29 mouse cellular contexts compared by ENCODE assay signal in genomic region chr7:107745111-107745510, GRCm38 (mm10). TPM values are rescaled to one million over a fixed set of nuclear protein-coding genes. Genes with fewer than 3 reads are reported as not detected.
"Had no signal": no experiment of that assay in that cellular context is flagged by ENCODE, and none has a peak within 500 bp of the region (broad histone marks: within the 10 kb centered on the region; RNA-seq: fewer than 3 reads in every experiment).

No protein-coding gene starts in this region.

- H3K4me1 ChIP-seq: limb, embryonic 12.5 days; limb, embryonic 15.5 days had no signal

- H3K4me2 ChIP-seq: limb, embryonic 12.5 days; limb, embryonic 15.5 days; liver, embryonic 11.5 days; lung, embryonic 14.5 days; midbrain, embryonic 11.5 days had no signal

- H3K4me3 ChIP-seq: layer of hippocampus, adult 2 months; limb, embryonic 12.5 days; limb, embryonic 15.5 days; megakaryocyte, embryonic 14.5 days had no signal

- H3K9me3 ChIP-seq: limb, embryonic 12.5 days; limb, embryonic 15.5 days; megakaryocyte, embryonic 14.5 days had no signal

- H3K27me3 ChIP-seq: limb, embryonic 12.5 days; limb, embryonic 15.5 days had no signal

- H3K27ac ChIP-seq: layer of hippocampus, adult 2 months; limb, embryonic 12.5 days; limb, embryonic 15.5 days; liver, embryonic 14.5 days had no signal

- H3K9ac ChIP-seq: limb, embryonic 12.5 days; limb, embryonic 15.5 days; liver, embryonic 14.5 days; liver, postnatal 0 days; lung, embryonic 14.5 days had no signal

- DNase-seq: kidney, adult 9 months; kidney, postnatal 14 days; kidney, postnatal 4 days; layer of hippocampus, adult 9-11 months; lung, embryonic 14.5 days; lung, postnatal 36 days; midbrain, embryonic 14.5 days; thymus, adult 2 months; thymus, postnatal 14 days; thymus, postnatal 4 days had no signal

RNA-seq across cellular contexts. Expression of gene Cyb5r2, which starts 12.7 kb away (rescaled TPM):
- total RNA-seq: layer of hippocampus, postnatal 25 days; left cerebral cortex, adult 18-20 months; left cerebral cortex, postnatal 36 days; midbrain, postnatal 0 days had no signal
- polyA plus RNA-seq: midbrain, embryonic 14.5 days; neural tube, embryonic 11.5 days; small intestine, adult 2 months had no signal

RNA-seq across cellular contexts. Expression of gene Ovch2, which starts 55.9 kb away (rescaled TPM):
- total RNA-seq: layer of hippocampus, adult 2 months; layer of hippocampus, postnatal 25 days; left cerebral cortex, adult 18-20 months; left cerebral cortex, postnatal 36 days; midbrain, postnatal 0 days had no signal
- polyA plus RNA-seq: kidney, embryonic 16.5 days; limb, embryonic 12.5 days; limb, embryonic 15.5 days; liver, embryonic 11.5 days; liver, embryonic 14.5 days; liver, postnatal 0 days; lung, embryonic 14.5 days; lung, postnatal 0 days; midbrain, embryonic 11.5 days; midbrain, embryonic 14.5 days; midbrain, postnatal 0 days; neural tube, embryonic 11.5 days; neural tube, embryonic 14.5 days; small intestine, adult 2 months; spleen, adult 2 months; stomach, embryonic 16.5 days; thymus, adult 2 months had no signal
